Mouse (Mus musculus): ENCODE measurements around the gene Rfesd.

The Rfesd gene

DNA sequence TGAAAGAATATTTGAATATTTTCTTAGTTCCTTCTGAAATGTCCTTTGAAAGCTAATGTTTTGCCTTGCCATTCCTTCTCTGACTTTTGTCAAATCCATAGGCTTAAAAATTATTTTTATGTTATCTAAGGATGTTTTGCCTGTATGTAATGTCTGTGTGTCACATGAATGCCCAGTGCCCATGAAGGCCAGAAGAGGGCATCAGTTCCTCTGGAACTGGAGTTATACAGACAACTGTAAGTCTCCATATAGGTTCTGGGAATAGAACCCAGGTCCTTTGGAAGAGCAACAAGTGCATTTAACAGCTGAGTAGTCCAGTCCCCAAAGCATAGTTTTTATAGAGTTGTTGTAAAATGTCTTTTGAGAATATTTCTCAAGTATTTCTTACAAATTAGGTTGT is 36.6 kb downstream of the Rfesd start:
- in situ Hi-C loops (cut with MboI, MseI): no loop called here

GRCm38 (mm10) chr13:75976649-75977048 is 41.9 kb downstream of the Rfesd start:
- in situ Hi-C loops (cut with MboI, MseI): no loop called here

GRCm38 (mm10) chr13:75976218-75976617 is 42.3 kb downstream of the Rfesd start:
- in situ Hi-C loops (cut with MboI, MseI): no loop called here

GRCm38 (mm10) chr13:75975629-75976028 is 42.9 kb downstream of the Rfesd start:
- in situ Hi-C loops (cut with MboI, MseI): no loop called here

DNA sequence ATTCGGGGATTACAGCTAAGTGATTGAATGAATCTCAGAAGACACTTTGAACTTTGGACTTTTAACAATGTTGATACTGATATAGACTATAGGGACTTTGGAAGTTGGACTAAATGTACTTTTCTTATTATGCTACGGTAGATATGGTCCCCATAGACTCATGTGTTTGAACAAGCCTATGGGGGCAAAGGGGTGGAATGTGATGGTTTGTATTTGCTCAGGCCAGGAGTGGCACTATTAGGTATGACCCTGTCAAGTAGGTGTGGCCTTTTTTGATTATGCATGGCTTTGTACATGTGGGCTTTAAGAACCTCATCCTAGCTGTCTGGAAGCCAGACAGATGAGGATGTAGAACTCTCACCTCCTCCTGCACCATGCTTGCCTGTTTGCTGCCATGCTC is 44.0 kb downstream of the Rfesd start:
- in situ Hi-C loops (cut with MboI, MseI): no loop called here

- in situ Hi-C loops (cut with MboI, MseI): no loop called here
Measured at GRCm38 (mm10) chr13:75966850-75967249, 51.7 kb downstream of the Rfesd start, which contains the start of gene Spata9. TSS of gene Spata9 (plus strand) at chr13:75967150.

DNA sequence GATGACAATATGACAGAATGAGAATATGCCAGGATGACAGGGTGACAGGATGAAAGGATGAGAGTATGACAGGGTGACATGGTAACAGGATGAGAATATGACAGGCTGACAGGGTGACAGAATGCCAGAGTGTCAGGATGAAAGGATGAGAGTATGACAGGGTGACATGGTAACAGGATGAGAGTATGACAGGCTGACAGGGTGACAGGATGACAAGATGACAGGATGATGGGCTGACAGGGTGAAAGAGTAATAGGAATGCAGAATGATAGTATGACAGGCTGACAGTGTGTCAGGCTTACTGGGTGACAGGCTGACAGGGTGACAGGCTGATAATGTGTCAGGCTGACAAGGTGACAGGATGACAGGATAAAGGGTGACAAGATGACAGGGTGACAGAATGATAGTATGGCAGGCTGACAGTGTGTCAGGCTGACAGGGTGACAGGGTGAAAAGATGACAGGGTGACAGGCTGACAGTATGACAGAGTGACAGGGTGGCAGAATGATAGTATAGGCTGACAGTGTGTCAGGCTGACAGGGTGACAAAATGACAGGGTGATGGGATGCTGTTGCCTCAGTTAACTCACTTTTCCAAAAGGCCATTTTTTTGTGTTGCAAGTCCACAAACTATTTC is 63.0 kb downstream of the Rfesd start:
- in situ Hi-C loops (cut with MboI, MseI): no loop called here
